8 mouse cellular contexts compared by ENCODE assay signal in genomic region chr11:96074351-96075176, GRCm38 (mm10). TPM values are rescaled to one million over a fixed set of nuclear protein-coding genes. Genes with fewer than 3 reads are reported as not detected.
DNase-seq lines count a peak whose midpoint lies in the region; ATAC-seq and TF ChIP-seq lines count a peak whose summit lies in the region.

No protein-coding gene starts in this region.

- no peak for ATAC-seq in lung, embryonic 14.5 days (ENCODE audit: insufficient read depth)
- ATAC-seq in neural tube, embryonic 14.5 days (ENCODE audit: low read depth), result no peak

- no peak for DNase-seq in lung, embryonic 14.5 days
- no peak for DNase-seq in lung, postnatal 4 days
- DNase-seq in c-Kit-positive CD71-positive TER-119-positive erythroid progenitor cells, embryonic 14.5 days (ENCODE audit: low spot score), result peak; percentile 28
- no peak for DNase-seq in heart, embryonic 10.5 days (ENCODE audit: low spot score)
- DNase-seq in left cerebral cortex, postnatal 36 days (ENCODE audit: low spot score in 2 of 2), result peak; percentile 13 to 15
- DNase-seq in spleen, adult 12 weeks (ENCODE audit: low spot score), result no peak
- no peak for DNase-seq in testis, postnatal 10 days (ENCODE audit: low spot score)

- no peaks in the 10 kb centered on the region for H3K9me3 ChIP-seq in lung, embryonic 14.5 days (ENCODE audit: low read depth, low read length)
- no peaks in the 10 kb centered on the region for H3K9me3 ChIP-seq in heart, embryonic 10.5 days
- no peaks in the 10 kb centered on the region for H3K9me3 ChIP-seq in neural tube, embryonic 14.5 days (ENCODE audit: control insufficient read depth, low read length)

- peaks cover 31% of the 10 kb centered on the region for H3K36me3 ChIP-seq in lung, embryonic 14.5 days (ENCODE audit: insufficient read depth)
- H3K36me3 ChIP-seq in heart, embryonic 10.5 days, result peaks cover 36% of the 10 kb centered on the region
- H3K36me3 ChIP-seq in neural tube, embryonic 14.5 days (ENCODE audit: control insufficient read depth, insufficient read depth, low read length), result no peaks in the 10 kb centered on the region; the same call in 1 of the 2 replicates

- H3K27me3 ChIP-seq in lung, embryonic 14.5 days (ENCODE audit: insufficient read depth, low read length), result no peaks in the 10 kb centered on the region
- no peaks in the 10 kb centered on the region for H3K27me3 ChIP-seq in heart, embryonic 10.5 days (ENCODE audit: insufficient read depth, poor library complexity, severe bottlenecking)
- no peaks in the 10 kb centered on the region for H3K27me3 ChIP-seq in neural tube, embryonic 14.5 days (ENCODE audit: control insufficient read depth, insufficient read depth, low read length)

- TF ChIP-seq CTCF in lung, embryonic 14.5 days (IDR thresholded peaks at IDR 0.05; ENCODE audit: low read depth), result no peak

- H3K27ac ChIP-seq in lung, embryonic 14.5 days (ENCODE audit: low read depth), result peak overlapping the region; percentile 78
- peak overlapping the region; percentile 94 for H3K27ac ChIP-seq in heart, embryonic 10.5 days
- peak overlapping the region; percentile 87 for H3K27ac ChIP-seq in neural tube, embryonic 14.5 days (ENCODE audit: low read depth, low read length)

- H3K4me3 ChIP-seq in lung, embryonic 14.5 days (ENCODE audit: low read depth, low read length), result peak overlapping the region; percentile 86
- peak overlapping the region; percentile 84 for H3K4me3 ChIP-seq in heart, embryonic 10.5 days
- peak overlapping the region; percentile 62 for H3K4me3 ChIP-seq in neural tube, embryonic 14.5 days (ENCODE audit: low read depth, low read length)

- intact Hi-C loops in left cerebral cortex, postnatal 36 days (cut with DNase I), result loop anchor here (1.0 to 5.0 kb wide), 3 partner anchors 9 to 252 kb away; partner anchors contain the start of genes Phospho1, Snf8 and Ube2z

- peak overlapping the region; percentile 94 for H3K4me2 ChIP-seq in lung, embryonic 14.5 days
- H3K4me2 ChIP-seq in neural tube, embryonic 14.5 days (ENCODE audit: low read depth, low read length), result peak overlapping the region; percentile 82

- 14% methylated on average over 17 of the region's 17 CpGs for WGBS in lung, embryonic 14.5 days
- WGBS in heart, embryonic 10.5 days, result 19% methylated on average over 17 of the region's 17 CpGs
- 21% methylated on average over 17 of the region's 17 CpGs for WGBS in neural tube, embryonic 14.5 days

- peak overlapping the region; percentile 84 for H3K9ac ChIP-seq in lung, embryonic 14.5 days
- H3K9ac ChIP-seq in neural tube, embryonic 14.5 days (replicated peaks; ENCODE audit: low read depth, low read length), result peak overlapping the region; percentile 80

- H3K4me1 ChIP-seq in lung, embryonic 14.5 days (ENCODE audit: insufficient read depth), result peaks cover 4% of the 10 kb centered on the region; the same call in 1 of the 2 replicates
- H3K4me1 ChIP-seq in heart, embryonic 10.5 days, result peaks cover 28% of the 10 kb centered on the region
- H3K4me1 ChIP-seq in neural tube, embryonic 14.5 days (ENCODE audit: control insufficient read depth, insufficient read depth, low read length), result peaks cover 5% of the 10 kb centered on the region; the same call in 1 of the 2 replicates

RNA-seq across cellular contexts. Expression of gene Atp5g1, which starts 0.9 kb away (rescaled TPM):
- 725 and 738 TPM in 2 replicates for polyA plus RNA-seq in lung, embryonic 14.5 days (2014; fragmentation: Nextera tagmentation; extraction: Ambion mirVana)
- polyA plus RNA-seq in heart, embryonic 10.5 days (2016; fragmentation: Nextera tagmentation; extraction: Ambion mirVana), result 1,240 and 1,624 TPM in 2 replicates
- 100 to 1,000 TPM; 349 to 383 TPM for total RNA-seq in left cerebral cortex, postnatal 36 days (2021)
- polyA plus RNA-seq in neural tube, embryonic 14.5 days (2014; fragmentation: Nextera tagmentation; extraction: Ambion mirVana), result 854 and 1,068 TPM in 2 replicates

RNA-seq across cellular contexts. Expression of gene Ube2z, which starts 9.4 kb away (rescaled TPM):
- 37.8 and 43.2 TPM in 2 replicates for polyA plus RNA-seq in lung, embryonic 14.5 days (2014; fragmentation: Nextera tagmentation; extraction: Ambion mirVana)
- polyA plus RNA-seq in heart, embryonic 10.5 days (2016; fragmentation: Nextera tagmentation; extraction: Ambion mirVana), result 35.2 and 44.4 TPM in 2 replicates
- total RNA-seq in left cerebral cortex, postnatal 36 days (2021), result 10 to 100 TPM; 55.4 to 56.7 TPM
- polyA plus RNA-seq in neural tube, embryonic 14.5 days (2014; fragmentation: Nextera tagmentation; extraction: Ambion mirVana), result 26.2 and 34.6 TPM in 2 replicates

RNA-seq across cellular contexts. Expression of gene Calcoco2, which starts 37.2 kb away (rescaled TPM):
- not detected in 2 replicates for polyA plus RNA-seq in lung, embryonic 14.5 days (2014; fragmentation: Nextera tagmentation; extraction: Ambion mirVana)
- polyA plus RNA-seq in heart, embryonic 10.5 days (2016; fragmentation: Nextera tagmentation; extraction: Ambion mirVana), result 0.13 TPM in 1 of 2 replicates, not detected in the other
- not detected for total RNA-seq in left cerebral cortex, postnatal 36 days (2021)
- polyA plus RNA-seq in neural tube, embryonic 14.5 days (2014; fragmentation: Nextera tagmentation; extraction: Ambion mirVana), result not detected in 2 replicates

RNA-seq across cellular contexts. Expression of gene Snf8, which starts 39.9 kb away (rescaled TPM):
- polyA plus RNA-seq in lung, embryonic 14.5 days (2014; fragmentation: Nextera tagmentation; extraction: Ambion mirVana), result 37.2 and 37.6 TPM in 2 replicates
- polyA plus RNA-seq in heart, embryonic 10.5 days (2016; fragmentation: Nextera tagmentation; extraction: Ambion mirVana), result 88.3 and 102 TPM in 2 replicates
- total RNA-seq in left cerebral cortex, postnatal 36 days (2021), result 100 to 1,000 TPM in 1 of 2 experiments, 10 to 100 TPM in 1; 99.2 to 113 TPM
- 43.7 and 46.2 TPM in 2 replicates for polyA plus RNA-seq in neural tube, embryonic 14.5 days (2014; fragmentation: Nextera tagmentation; extraction: Ambion mirVana)

RNA-seq across cellular contexts. Expression of gene Gip, which starts 50.2 kb away (rescaled TPM):
- not detected in 2 replicates for polyA plus RNA-seq in lung, embryonic 14.5 days (2014; fragmentation: Nextera tagmentation; extraction: Ambion mirVana)
- not detected in 2 replicates for polyA plus RNA-seq in heart, embryonic 10.5 days (2016; fragmentation: Nextera tagmentation; extraction: Ambion mirVana)
- not detected for total RNA-seq in left cerebral cortex, postnatal 36 days (2021)
- polyA plus RNA-seq in neural tube, embryonic 14.5 days (2014; fragmentation: Nextera tagmentation; extraction: Ambion mirVana), result not detected in 2 replicates

Comparison
In these comparisons a context has a peak if more than half of its experiments do, and no peak if none do; other contexts are left out.
1. DNase-seq: peak in c-Kit-positive CD71-positive TER-119-positive erythroid progenitor cells, embryonic 14.5 days (single experiment) and left cerebral cortex, postnatal 36 days (2 of 2); none in lung, embryonic 14.5 days (single experiment), lung, postnatal 4 days (0 of 2), heart, embryonic 10.5 days (single experiment), spleen, adult 12 weeks (single experiment) and testis, postnatal 10 days (single experiment).
2. Peak in every context shown above with its lines, with median percentiles within 50 percentile points of each other: H3K27ac ChIP-seq and H3K4me3 ChIP-seq.